Mouse (Mus musculus): ENCODE data around the gene Cbarp.

GRCm38 (mm10) chr10:80135641-80136040 is 5.0 kb downstream of the Cbarp start:
- TF ChIP-seq CTCF (IDR thresholded peaks at IDR 0.05; ENCODE audit: control insufficient read depth, insufficient read depth, insufficient replicate concordance, low read depth, low read length) (no peak), POLR2A (IDR thresholded peaks at IDR 0.05; ENCODE audit: control insufficient read depth, low read depth, low read length) (no peak)

Measured in testis, adult 2 months (tissue).